Mouse (Mus musculus) embryo, embryonic 11 days (tissue): ENCODE measurements at regions not wholly inside any gene's neighbourhood (a gene's known extent, or its start where the extent isn't known, plus 50 kb on each side); places are given as distances from the start of the nearest gene placed in this dataset.
"Not testable (repeated sequence)": the region's sequence is repeated elsewhere in the genome, so short reads cannot be mapped to it uniquely, and the experiment has no call there.

ENCODE experiments used
- DNase-seq: peaks from one replicate; pipeline ENCODE4 v3.0.0-alpha.2; 2015

DNA sequence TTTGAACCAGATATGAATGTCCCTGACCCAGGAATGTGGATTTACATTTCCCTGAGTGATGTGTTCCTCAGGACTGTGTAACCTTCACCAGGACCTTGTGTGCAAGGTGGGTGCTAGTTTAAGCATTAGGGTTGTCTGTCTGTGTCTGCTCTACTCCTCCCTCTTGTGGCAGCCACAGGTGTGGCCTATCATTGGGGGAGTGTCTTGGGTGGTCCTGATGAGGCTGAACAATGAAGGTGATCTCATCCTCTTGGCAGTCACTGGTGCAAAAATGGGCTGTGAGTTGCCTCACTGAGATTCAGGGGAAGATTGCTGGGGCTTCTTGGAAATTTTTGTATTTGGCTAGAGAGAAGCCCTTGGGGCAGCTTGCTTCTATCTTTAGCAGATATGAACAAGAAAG is 179.4 kb upstream of the Ube2e1 start:
- peak; percentile 12 for DNase-seq

DNA sequence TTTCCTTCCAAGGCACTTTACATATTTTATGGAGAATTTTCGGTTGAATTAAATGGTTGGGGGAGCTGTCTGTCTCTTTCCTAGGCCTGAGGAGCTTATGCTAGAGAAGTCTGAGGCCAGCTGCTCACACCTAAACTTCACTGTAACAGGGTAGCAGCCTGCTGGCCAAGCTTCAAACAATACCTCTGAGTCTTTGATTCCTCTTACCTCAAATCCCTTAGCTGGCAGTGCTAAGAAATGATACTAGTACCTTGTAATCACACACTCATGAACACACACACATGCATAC is 176.6 kb upstream of the Ube2e1 start:
- DNase-seq: no peak

DNA sequence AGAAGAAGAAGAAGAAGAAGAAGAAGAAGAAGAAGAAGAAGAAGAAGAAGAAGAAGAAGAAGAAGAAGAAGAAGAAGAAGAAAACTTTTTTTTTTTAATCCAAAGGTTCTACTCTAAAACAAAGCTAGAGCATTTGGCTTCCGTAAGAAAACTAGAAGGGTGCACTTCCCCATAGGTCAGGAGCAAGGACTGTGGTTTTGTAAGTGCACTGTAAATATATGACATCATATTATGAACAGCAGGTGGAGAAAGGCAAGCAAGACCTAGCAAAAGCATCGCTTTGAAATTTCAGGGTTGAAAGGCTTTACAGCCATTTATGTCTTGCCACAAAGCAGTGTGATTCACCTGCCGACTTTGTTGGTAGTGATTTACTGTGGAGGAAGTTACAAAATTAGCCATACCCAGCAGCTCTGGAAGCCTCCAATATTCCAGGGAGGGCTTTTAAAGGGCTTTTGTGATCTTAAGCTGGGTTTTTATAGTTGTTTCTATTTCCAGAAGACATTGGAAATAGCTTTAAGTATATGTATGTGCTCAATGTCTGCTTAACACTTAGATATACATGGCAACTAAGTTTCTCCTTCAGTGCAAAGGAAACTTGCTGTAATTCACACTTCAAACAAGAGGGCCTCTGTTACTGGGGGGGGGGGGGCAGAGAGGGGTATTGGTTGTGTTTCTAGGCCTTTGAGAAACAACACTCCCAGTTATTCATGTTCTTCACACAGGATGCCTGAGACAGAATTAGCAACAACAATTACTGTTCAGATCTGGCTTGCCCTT is 176.1 kb upstream of the Ube2e1 start:
- DNase-seq: no peak

DNA sequence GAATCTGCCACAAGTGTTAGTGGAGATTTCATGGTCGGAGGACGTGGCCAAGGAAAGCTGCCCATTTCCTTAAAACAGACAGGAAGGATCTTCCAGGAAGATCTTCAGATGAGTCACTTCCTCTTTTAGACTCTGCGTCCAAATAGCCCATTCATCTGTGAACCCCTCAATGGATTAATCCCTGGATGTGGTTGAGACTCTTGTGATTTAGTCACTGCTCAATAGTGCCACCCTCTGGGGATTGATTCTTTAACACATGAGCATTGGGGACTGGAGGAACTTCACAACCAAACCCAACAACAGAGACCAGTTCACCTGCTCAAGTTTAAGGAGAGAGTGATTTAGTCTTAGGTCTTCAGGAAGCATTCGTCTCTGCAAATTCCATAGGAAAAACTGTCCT is 174.5 kb upstream of the Ube2e1 start:
- peak; percentile 39 for DNase-seq

DNA sequence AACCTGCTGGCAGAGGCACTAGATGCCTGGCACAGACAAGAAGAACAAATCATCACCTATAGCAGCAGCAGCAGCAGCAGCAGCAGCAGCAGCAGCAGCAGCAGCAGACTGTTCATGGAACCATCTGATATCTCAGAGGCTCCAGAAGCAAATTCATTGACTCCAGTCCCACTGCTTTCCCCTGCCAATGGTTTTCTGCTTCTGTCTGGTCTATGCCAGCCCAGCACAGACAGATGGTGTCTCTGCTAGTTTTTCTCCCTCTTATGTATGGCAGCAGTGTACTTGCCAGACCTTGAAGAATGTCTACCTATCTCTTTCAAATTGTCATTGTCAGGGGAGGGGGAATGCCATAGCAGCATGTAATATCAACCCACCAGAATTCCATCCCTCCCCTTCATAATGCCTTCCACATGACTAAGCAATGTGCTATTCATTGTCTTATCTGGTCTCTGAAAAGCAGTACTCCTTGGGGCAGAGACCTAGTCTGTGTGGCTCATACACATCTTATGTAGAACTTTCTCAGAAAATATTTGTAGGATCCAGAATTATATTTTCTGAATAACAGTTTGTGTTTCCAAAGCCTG is 168.7 kb upstream of the Ube2e1 start:
- DNase-seq: no peak

DNA sequence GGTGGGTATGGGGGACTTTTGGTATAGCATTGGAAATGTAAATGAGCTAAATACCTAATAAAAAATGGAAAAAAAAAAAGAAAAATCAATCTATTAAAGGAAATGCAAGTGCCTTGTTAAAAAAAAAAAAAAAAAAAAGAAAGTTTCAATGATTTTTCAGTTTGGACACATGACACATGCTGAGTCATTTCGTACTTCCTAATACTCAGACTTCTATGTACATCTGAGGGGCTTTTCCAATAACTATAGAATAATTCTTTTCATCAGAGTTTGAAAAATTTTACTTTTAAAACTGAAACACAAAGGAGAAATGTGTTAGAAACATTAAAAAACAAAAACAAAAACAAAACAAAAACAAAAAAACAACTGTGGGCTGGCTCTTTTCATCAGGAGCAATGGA is 162.4 kb upstream of the Ube2e1 start:
- DNase-seq: no peak

DNA sequence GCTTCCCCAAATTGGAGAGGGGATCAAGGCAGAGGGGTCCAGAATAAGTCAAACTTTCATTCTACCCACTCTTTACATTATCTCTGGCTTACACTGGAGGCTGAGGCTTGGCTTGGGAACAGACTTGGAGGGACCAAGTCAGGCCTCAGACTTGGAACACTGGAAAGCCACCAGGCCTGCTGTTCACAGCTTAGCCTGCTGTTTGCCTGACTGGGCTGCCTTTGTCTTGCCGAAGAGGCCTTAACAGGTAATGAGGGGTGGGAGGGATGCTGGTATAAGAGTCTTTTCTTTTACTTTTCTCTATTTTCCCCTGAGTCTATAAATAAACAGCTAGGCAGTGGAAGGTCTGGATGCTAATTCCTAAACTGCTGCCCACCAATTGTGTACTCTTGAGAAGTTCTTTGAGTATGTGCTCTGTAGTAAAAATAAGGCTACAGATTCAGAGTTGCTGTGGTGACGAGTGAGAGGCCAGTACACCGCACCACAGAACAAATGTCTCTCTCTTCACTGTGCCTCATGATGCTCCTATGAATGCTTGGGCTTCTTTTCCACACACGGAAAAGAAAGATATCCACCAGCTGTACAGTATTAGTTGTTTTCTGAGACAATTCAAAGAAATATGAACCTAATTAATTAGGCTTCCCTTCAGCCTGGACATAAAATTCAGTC is 154.6 kb upstream of the Ube2e1 start:
- no peak for DNase-seq

DNA sequence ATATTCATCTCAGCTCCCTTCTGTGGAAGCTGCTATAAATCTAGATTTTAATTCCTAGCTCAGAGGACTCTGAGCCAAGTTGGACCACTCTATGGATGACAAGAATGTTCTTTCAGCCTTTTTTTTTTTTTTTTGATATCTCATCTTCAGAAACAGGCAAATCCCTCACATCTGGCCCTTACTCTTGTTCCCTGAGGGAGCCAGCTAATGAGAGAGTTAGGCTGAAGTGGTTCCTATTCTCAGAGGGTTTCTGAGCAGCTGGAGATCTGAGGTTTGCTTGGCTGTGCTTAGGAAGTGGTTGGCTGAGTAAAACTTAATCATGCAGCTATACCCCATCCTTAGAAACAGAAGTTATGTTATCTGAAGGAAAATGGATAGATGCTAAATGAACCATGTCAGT is 153.9 kb upstream of the Ube2e1 start:
- no peak for DNase-seq

DNA sequence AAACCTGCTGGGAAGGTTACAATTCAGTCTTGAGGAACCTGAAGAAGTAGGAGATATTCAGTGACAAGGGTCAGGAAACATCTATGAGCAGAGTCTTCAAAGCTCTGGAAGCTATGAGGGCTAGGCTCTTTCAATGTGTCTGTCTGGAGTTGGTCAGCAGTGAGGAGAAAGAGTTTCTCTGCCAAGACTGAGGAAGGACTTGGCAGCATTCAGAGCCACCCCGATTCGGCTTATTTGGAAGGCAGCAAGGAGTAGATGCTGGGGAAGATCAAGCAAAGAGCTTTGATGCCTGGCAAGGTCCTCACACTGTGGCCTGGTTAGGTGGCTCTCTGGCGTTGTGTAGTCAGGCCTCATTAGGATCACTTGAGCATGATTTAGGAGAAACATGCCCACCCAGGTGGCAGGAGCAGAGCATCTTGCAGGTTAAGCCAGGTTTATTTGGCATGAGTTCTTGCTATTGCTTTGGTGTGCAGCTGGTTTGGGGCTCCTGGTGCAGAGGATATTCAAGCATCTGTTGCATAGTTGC is 145.2 kb upstream of the Ube2e1 start:
- no peak for DNase-seq

DNA sequence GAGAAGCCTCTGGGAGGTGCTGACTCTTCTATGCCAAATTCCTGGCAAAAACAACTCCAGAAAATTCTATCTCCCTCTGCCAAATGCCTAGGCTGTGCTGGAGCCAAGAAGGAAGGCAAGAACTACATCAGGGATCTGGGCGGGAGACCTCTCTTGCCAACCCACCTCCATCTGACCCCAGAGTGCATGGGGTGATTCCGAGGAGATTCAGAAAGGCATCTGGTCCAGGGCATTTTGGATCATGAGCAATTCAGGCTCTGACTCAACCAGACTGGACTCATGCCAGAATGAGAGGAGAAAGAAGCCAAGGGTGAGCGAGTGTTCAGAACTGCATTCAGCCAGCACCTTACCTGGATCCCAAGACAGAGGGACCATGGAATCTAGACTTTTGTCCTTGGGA is 137.0 kb upstream of the Ube2e1 start:
- no peak for DNase-seq

DNA sequence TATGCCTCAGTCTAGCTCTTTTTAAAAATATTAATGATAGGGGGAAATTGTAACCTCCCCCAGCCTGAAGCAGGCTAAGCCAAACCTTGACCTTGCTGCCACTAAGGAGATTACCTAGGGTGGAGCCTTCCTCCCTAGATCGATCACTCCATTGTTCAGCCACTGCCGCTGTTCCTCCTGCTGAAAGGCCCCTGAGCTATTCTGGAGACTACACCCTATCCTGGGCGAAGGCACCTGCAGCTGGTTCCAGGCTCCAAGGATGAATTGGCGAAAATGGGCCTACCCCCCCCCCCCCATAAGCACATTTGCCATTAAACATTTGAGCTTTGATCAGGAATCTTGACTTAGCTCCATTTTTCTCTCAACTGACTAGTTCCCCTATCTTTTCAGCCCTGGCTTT is 135.2 kb upstream of the Ube2e1 start:
- DNase-seq: not testable (repeated sequence)

DNA sequence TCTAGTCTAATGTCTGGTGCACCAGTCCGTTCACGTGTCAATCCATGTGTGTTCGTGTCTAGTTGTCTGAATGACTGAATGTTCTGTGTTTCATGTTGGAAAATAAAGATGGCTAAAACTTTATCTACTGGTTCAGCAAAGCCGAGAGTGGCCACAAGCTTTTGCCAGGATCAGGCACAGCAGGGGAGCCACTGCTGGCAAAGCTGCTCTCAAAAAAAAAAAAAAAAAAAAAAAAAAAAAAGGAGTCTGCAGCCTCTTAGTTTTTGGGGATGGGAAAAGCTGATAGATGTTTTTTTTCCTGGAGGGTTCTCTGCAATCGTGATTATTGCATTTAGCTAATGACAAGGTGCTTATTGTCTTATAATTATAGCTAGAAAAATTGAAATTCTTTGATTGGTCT is 132.5 kb upstream of the Ube2e1 start:
- not testable (repeated sequence) for DNase-seq

DNA sequence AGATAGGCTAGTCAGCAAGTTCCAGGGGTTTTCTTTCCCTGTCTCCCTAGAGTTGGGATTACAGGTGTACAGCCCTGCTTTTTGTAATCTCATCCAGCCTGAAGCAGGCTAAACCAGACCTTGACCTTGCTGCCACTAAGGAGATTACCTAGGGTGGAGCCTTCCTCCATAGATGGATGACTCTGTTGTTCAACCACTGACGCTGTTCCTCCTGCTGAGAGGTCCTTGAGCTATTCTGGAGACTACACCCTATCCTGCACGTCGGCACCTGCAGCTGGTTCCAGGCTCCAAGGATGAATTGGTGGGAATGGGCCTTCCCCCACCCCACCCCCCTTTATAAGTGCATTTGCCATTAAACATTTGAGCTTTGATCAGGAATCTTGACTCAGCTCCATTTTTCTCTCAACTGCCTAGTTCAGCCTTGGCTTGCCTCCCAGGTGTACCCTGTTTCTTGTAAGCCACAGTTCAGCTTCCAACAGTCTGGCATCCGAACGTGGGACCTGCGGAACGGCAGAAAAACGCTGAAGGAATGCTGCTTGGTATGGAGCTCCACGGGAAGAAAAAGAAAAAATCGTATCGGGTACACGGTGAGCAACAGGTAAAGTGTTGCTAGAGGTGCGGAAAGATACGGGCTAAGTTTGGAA is 131.7 kb upstream of the Ube2e1 start:
- no peak for DNase-seq

DNA sequence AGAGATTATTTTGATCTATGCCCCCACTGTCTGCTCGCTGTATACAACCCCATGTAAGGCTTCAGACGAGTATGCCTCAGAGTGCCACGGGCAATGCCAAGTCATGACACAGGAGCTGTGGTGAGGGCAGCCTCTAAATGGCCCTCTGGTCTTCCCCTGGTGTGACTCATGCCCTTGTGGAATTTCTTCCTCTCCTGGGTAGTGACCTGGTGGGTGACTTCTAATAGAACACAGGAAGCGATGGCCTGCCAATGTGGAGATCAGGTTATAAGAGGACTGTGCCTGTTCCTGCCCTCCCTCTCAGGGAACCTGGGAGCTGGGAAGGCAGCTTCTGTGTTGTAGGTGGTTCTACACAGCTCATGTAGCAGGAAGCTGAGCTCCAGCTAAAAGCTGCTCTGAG is 130.7 kb upstream of the Ube2e1 start:
- no peak for DNase-seq

DNA sequence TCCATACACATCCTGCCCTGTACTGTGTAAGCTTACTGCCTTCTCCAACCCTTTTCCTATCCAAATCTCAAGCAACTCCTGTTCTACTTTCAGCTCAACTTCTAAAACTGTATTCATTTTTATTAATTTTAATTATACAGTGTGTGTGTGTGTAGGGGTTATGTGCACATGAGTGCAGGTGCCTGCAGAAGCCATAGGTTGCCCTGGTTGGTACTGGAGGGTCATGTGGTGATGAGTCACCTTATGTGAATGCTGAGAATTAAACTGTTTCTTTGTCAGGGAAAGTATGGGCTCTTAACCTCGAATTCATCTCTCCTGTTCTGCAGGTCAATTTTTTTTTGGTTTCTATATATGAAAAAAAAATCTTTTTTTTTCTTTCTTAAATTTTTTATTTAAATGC is 117.0 kb upstream of the Ube2e1 start:
- DNase-seq: no peak

DNA sequence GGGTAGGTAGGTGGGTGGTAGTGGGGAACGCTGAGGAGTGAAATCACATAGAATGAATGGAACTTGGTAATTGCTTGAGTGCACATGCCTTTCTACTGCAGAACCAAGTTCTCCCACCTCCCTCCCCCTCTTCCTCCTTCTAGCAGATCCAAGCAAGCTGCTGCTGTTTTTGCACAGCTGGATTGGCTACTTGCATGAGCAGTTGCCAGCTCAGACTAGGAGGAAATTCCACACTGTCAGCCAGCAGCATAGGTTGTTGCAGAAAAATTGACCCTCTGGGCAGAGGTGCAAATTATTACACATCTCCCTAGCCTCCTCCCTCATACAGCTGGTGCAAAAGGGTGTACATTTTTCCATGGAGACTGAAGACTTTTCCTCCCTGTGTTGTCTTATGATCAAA is 112.8 kb upstream of the Ube2e1 start:
- DNase-seq: no peak

DNA sequence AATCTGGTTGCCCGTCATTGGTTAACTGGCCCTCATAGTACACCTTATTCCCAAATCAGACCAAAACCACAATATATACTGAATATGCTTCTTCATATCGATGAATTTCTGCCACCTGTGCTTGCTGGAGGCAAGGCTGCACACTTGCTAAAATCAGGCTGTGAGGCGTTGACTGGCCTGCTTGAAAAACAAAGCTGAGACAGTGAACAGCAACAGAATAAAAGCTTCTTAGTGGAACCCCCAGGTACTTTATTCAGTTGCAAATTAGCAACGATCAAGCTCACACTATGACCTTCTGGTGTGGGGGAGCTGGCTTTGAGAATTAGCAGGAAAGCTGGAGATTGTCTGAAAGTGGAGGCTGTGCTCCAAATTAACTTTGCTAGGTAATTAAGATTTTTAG is 97.3 kb upstream of the Ube2e1 start:
- not testable (repeated sequence) for DNase-seq

DNA sequence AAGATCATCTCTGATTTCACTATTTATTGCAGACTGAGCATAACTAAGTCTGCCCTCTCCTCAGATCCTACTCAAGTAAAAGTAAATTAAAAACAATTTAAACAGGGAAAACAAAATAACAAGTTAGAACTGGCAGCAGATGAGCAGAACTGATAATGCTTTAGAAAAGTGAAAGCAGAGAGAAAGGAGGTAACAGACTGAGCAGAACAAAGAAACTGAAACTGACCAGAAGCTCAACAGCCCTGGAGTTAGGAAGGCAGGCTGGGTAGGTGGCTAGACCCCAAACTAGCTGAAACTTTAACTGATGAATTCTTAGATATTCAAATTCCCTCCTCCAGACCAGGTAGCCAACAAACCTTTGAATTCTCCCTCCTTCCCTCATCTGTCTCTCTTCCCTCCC is 94.2 kb upstream of the Ube2e1 start:
- no peak for DNase-seq

DNA sequence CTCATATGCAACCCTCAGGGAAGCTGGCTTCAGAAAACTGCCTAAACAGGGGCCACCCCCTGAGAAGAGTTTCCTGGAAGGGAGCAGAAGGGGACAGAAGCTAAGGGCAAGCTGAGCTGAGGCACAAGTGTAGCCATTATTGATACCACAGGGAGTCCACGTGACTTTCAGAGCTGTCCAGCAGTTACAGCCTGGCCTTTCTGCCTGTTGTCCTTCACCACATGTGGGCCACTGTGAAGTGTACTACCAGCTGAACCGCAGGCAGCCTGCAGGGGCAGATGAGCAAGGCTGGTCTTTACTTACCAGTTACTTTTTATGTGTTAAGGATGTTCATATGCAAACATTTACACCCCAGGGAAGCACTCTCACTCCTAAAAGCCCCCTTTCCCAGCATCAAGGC is 85.2 kb upstream of the Ube2e1 start:
- DNase-seq: peak; percentile 35

DNA sequence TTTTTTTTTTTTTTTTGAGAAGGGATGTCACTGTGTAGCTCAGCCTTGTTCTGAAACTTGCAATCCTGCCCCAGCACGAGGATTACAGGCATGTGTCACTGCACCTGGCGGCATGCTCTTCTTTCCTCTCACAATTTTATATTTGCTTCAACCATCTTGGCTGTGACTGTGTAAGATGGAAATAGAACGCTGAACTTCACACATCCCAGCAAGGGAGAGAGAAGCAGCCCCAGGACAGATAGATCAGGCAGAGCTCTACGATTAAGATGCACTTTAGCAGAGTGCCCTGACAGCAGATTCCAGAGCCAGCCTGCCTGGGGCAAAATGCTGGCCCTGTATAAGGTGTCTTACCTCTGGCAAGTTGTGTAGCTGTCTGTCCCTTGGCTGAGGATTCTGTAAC is 84.7 kb upstream of the Ube2e1 start:
- DNase-seq: no peak

DNA sequence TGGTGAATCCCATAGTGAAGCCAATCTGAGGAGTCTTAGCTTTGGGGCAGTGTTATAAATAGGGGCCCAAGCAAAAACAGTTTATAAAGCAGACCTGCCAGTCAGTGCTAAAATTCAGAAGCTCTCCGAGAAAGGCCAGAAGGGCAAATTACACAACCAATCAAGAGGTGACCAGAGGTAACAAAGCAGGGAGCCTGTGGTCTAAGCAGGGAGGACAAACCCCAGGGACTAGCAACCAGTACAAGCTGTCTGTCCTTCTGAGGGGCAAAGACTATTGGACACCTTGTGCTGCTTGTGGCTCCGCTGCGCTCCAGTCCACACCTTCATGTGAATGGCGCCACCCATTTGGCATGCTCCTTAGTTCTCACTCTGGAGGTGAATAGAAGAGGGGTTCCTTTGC is 67.3 kb upstream of the Ube2e1 start:
- DNase-seq: no peak

DNA sequence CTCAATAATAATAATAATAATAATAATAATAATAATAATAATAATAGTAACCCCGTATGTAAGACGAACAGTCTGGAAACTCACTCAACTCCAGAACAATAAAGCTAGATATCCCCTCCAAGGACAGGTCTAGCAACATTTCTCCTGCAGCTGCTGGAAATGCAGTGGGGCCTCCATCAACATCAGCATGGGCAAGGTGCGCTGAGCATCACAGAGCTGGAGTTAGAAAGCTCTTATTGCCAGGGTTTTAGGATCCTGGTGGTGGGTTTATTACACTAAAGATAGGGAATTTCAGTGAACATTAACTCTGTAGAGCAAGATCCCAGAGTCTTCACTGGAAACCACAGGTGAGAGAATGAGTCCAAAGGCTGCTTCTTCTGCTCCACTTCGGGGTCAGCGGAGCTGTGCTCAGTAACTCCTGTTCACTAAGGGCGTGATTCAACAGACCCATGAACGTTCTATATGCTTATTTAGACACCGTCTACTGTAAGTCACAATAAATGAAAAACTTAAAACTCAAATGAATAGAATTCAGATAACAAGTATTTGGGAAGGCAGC is 64.6 kb upstream of the Ube2e1 start:
- no peak for DNase-seq

DNA sequence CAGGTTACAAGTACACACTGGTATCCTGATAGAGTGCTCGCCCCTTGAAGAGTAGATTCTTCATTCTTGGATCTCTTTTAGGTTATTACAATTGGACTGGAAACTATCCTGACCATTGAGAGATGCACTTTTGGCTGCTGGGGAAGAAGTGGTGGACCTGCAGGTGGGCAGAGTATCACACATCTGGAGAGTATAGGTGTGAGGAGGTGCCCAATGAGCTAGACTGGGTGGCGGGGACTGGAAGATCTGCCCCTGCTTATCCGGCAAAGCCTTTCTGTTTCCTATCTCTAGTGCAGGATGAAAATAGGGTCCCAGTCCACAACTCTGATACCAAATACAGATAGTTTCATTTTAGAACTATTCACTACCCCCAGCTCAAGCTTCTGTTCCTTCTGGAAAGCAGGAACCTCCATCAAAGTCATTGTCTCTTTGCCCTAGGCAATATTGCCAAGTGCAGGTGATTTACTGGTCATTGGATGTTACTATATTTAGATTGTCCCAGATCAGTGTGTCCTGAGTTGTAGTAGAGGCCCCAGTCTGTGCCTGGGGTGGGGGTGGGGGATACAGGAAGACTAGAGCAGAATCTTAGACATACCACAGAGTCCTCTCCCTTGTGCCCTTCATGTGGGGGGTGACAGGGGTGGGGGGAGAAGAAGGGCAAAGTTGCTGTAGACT is 62.5 kb upstream of the Ube2e1 start:
- no peak for DNase-seq
